Mouse (Mus musculus) ES-E14 (cell line): ENCODE results near the gene Phf7.

ENCODE experiments used
- CHD2 ChIP-seq: IDR thresholded peaks from 2 replicates; pipeline ENCODE4 v1.6.1; 2014; ENCODE audit warnings: mild to moderate bottlenecking, low read depth, low read length, inconsistent platforms
- HCFC1 ChIP-seq: IDR thresholded peaks from 2 replicates; pipeline ENCODE4 v1.6.1; 2012; ENCODE audit warnings: low read length, inconsistent platforms, borderline replicate concordance; ENCODE audit not compliant: insufficient read depth
- MAFK ChIP-seq: IDR thresholded peaks from 2 replicates; pipeline ENCODE4 v1.6.1; 2014; ENCODE audit warnings: mild to moderate bottlenecking, low read depth, low read length, inconsistent platforms; ENCODE audit not compliant: insufficient read depth
- ZC3H11A ChIP-seq: IDR thresholded peaks from 2 replicates; pipeline ENCODE4 v1.6.1; 2012; ENCODE audit warnings: low read depth, mild to moderate bottlenecking, inconsistent platforms, low read length, borderline replicate concordance

GRCm38 (mm10) chr14:31195521-31195920, 55.6 kb downstream of the Phf7 start:
- no peak for TF ChIP-seq MAFK
- TF ChIP-seq ZC3H11A = no peak
- TF ChIP-seq CHD2 = no peak
- TF ChIP-seq HCFC1 = no peak
